ENCODE assay signal across 11 mouse cellular contexts in genomic region chr3:88756276-88756675, GRCm38 (mm10). TPM values are rescaled to one million over a fixed set of nuclear protein-coding genes. Genes with fewer than 3 reads are reported as not detected.
DNase-seq lines count a peak whose midpoint lies in the region; ATAC-seq and TF ChIP-seq lines count a peak whose summit lies in the region.
"Had no signal": no experiment of that assay in that cellular context is flagged by ENCODE, and none has a peak within 500 bp of the region (broad histone marks: within the 10 kb centered on the region; RNA-seq: fewer than 3 reads in every experiment).

No protein-coding gene starts in this region.

- no peaks in the 10 kb centered on the region for H3K9me3 ChIP-seq in megakaryocyte, embryonic 14.5 days
- no peaks in the 10 kb centered on the region for H3K9me3 ChIP-seq in stomach, embryonic 16.5 days (replicated peaks; ENCODE audit: control insufficient read depth, low read length)

- H3K4me2 ChIP-seq in stomach, embryonic 16.5 days (ENCODE audit: low read depth, low read length), result no peak overlapping the region

- peaks cover 50% of the 10 kb centered on the region for H3K4me1 ChIP-seq in cerebellum, adult 2 months (ENCODE audit: control insufficient read depth, insufficient read depth, low read length)
- H3K4me1 ChIP-seq in megakaryocyte, embryonic 14.5 days, result peaks cover 91% of the 10 kb centered on the region
- peaks cover 14% of the 10 kb centered on the region for H3K4me1 ChIP-seq in stomach, embryonic 16.5 days (ENCODE audit: control insufficient read depth, insufficient read depth, low read length)

- TF ChIP-seq CTCF in cerebellum, adult 2 months (IDR thresholded peaks at IDR 0.05; ENCODE audit: borderline replicate concordance, insufficient read depth, low read depth, low read length), result no peak

- H3K36me3 ChIP-seq in megakaryocyte, embryonic 14.5 days (replicated peaks; ENCODE audit: low read length), result peaks cover 47% of the 10 kb centered on the region
- H3K36me3 ChIP-seq in stomach, embryonic 16.5 days (ENCODE audit: control insufficient read depth, insufficient read depth, low read length), result no peaks in the 10 kb centered on the region

- peak overlapping the region; percentile 46; the same call in 1 of the 2 replicates for H3K27ac ChIP-seq in cerebellum, adult 2 months (ENCODE audit: insufficient read depth, low read length)
- no peak overlapping the region; the same call in 1 of the 2 replicates for H3K27ac ChIP-seq in stomach, embryonic 16.5 days (ENCODE audit: low read length)

- DNase-seq in cerebellum, adult 2 months, result peak in 1 of 2 experiments; percentile 33
- DNase-seq in cerebellum, adult 8-10 months, result no peak
- DNase-seq in layer of hippocampus, adult 9-11 months, result peak; percentile 59
- no peak for DNase-seq in spleen, postnatal 36 days (ENCODE audit: low spot score in 2 of 2)
- DNase-seq in gastrocnemius, postnatal 25 days, result no peak
- DNase-seq: cerebellum, adult 9-10 months; gastrocnemius, postnatal 36 days; lung, postnatal 36 days had no signal

- TF ChIP-seq POLR2A in cerebellum, adult 2 months (IDR thresholded peaks at IDR 0.05; ENCODE audit: borderline replicate concordance, insufficient read depth, low read length), result no peak

- peak overlapping the region; percentile 23 for H3K4me3 ChIP-seq in cerebellum, adult 2 months (replicated peaks; ENCODE audit: insufficient read depth, low read depth, low read length)
- peak overlapping the region; percentile 64 for H3K4me3 ChIP-seq in megakaryocyte, embryonic 14.5 days (replicated peaks)
- no peak overlapping the region for H3K4me3 ChIP-seq in stomach, embryonic 16.5 days (replicated peaks; ENCODE audit: low read length)

- ATAC-seq in megakaryocyte, adult 5-6 weeks (ENCODE audit: poor library complexity, severe bottlenecking), result no peak
- no peak for ATAC-seq in stomach, embryonic 16.5 days (ENCODE audit: insufficient read depth, low FRiP score)

- H3K9ac ChIP-seq in stomach, embryonic 16.5 days (ENCODE audit: low read length), result peak overlapping the region; percentile 19; the same call in 1 of the 2 replicates

- no peaks in the 10 kb centered on the region for H3K27me3 ChIP-seq in cerebellum, adult 2 months (ENCODE audit: control insufficient read depth, insufficient read depth, low read length)
- no peaks in the 10 kb centered on the region for H3K27me3 ChIP-seq in megakaryocyte, embryonic 14.5 days (replicated peaks)
- H3K27me3 ChIP-seq in stomach, embryonic 16.5 days (ENCODE audit: control insufficient read depth, insufficient read depth, low read length), result no peaks in the 10 kb centered on the region

- 10% methylated on average over 4 of the region's 4 CpGs for WGBS in cerebellum, adult 2 months
- 36% methylated on average over 4 of the region's 4 CpGs for WGBS in stomach, embryonic 16.5 days

RNA-seq across cellular contexts. Expression of gene Syt11, which starts 18.7 kb away (rescaled TPM):
- 414 and 477 TPM in 2 replicates for polyA plus RNA-seq in cerebellum, adult 2 months (2012; rRNA removed)
- 10.9 and 16.6 TPM in 2 replicates for polyA plus RNA-seq in megakaryocyte, embryonic 14.5 days (2012; ENCODE audit: insufficient read depth, low replicate concordance)
- 0.73 and 2.0 TPM in 2 replicates for total RNA-seq in megakaryocyte, adult 5-6 weeks (2015)
- total RNA-seq in megakaryocyte, adult 5-6 weeks (2017), result 0.65 and 2.1 TPM in 2 replicates
- 20.3 and 21.7 TPM in 2 replicates for polyA plus RNA-seq in stomach, embryonic 16.5 days (2015; fragmentation: Nextera tagmentation; extraction: Ambion mirVana)
- total RNA-seq in gastrocnemius, postnatal 25 days (2021), result 1 to 10 TPM; 3.1 to 3.7 TPM

RNA-seq across cellular contexts. Expression of gene Rit1, which starts 39.6 kb away (rescaled TPM):
- polyA plus RNA-seq in cerebellum, adult 2 months (2012; rRNA removed), result 57.3 and 64.3 TPM in 2 replicates
- 30.4 and 71.5 TPM in 2 replicates for polyA plus RNA-seq in megakaryocyte, embryonic 14.5 days (2012; ENCODE audit: insufficient read depth, low replicate concordance)
- total RNA-seq in megakaryocyte, adult 5-6 weeks (2015), result 66.1 and 68.1 TPM in 2 replicates
- 53.4 and 68.6 TPM in 2 replicates for total RNA-seq in megakaryocyte, adult 5-6 weeks (2017)
- 64.4 and 75.9 TPM in 2 replicates for polyA plus RNA-seq in stomach, embryonic 16.5 days (2015; fragmentation: Nextera tagmentation; extraction: Ambion mirVana)
- 10 to 100 TPM; 18.4 to 18.7 TPM for total RNA-seq in gastrocnemius, postnatal 25 days (2021)

Comparison
In these comparisons a context has a peak if more than half of its experiments do, and no peak if none do; other contexts are left out.
1. RNA of gene Syt11, which starts 18.7 kb away (polyA plus RNA-seq): 414 to 477 TPM in cerebellum, adult 2 months; 20.3 to 21.7 TPM in stomach, embryonic 16.5 days and 10.9 to 16.6 TPM in megakaryocyte, embryonic 14.5 days; every median in the first group is over 10 times any median in the second.